Mouse (Mus musculus) midbrain, postnatal 0 days (tissue): ENCODE results near the gene Mars. TPM values are rescaled to one million over a fixed set of nuclear protein-coding genes. Genes with fewer than 3 reads are reported as not detected.

Experiments
- ATAC-seq: fragments of 200-750 bp; cut with Nextera tagmentation; 2 replicates; pipeline ENCODE4 v1.8.0; 2017; ENCODE audit warnings: moderate number of reproducible peaks, mild to moderate bottlenecking, moderate TSS enrichment, moderate library complexity; ENCODE audit not compliant: low FRiP score
- DNase-seq: peaks from one replicate; pipeline ENCODE4 v3.0.0-alpha.2; 2015; ENCODE audit warnings: low spot score
- H3K27ac ChIP-seq: fragments of 300-500 bp; sonication (generic); 2 replicates; pipeline ENCODE4 v1.5.1; 2014; ENCODE audit warnings: low read depth, mild to moderate bottlenecking, low read length, mixed read lengths
- H3K27me3 ChIP-seq: fragments of 300-500 bp; sonication (generic); 2 replicates; pipeline ENCODE4 v1.6.1; 2014; ENCODE audit warnings: low read length, control low read depth, mixed read lengths; ENCODE audit not compliant: insufficient read depth
- H3K36me3 ChIP-seq: fragments of 300-500 bp; sonication (generic); 2 replicates; pipeline ENCODE4 v1.6.1; 2014; ENCODE audit warnings: low read length, control low read depth, mixed read lengths; ENCODE audit not compliant: insufficient read depth
- H3K4me1 ChIP-seq: fragments of 300-500 bp; sonication (generic); 2 replicates; pipeline ENCODE4 v1.6.1; 2014; ENCODE audit warnings: mild to moderate bottlenecking, control low read depth, antibody characterized with exemption, low read length, mixed read lengths; ENCODE audit not compliant: insufficient read depth
- H3K4me2 ChIP-seq: fragments of 300-500 bp; sonication (generic); 2 replicates; pipeline ENCODE4 v1.6.1; 2014; ENCODE audit warnings: low read depth, mild to moderate bottlenecking, low read length, mixed read lengths; ENCODE audit not compliant: poor library complexity, severe bottlenecking
- H3K4me3 ChIP-seq: fragments of 300-500 bp; sonication (generic); 2 replicates; pipeline ENCODE4 v1.5.1; 2014; ENCODE audit warnings: low read depth, mild to moderate bottlenecking, low read length, moderate library complexity
- H3K9ac ChIP-seq: fragments of 300-500 bp; sonication (generic); replicated peaks from 2 replicates; pipeline ENCODE4 v1.6.1; 2014; ENCODE audit warnings: mild to moderate bottlenecking, low read length, moderate library complexity, mixed read lengths; ENCODE audit not compliant: poor library complexity, severe bottlenecking
- H3K9me3 ChIP-seq: fragments of 300-500 bp; sonication (generic); 2 replicates; pipeline ENCODE4 v1.6.1; 2016; ENCODE audit warnings: low read length, control low read depth
- CTCF ChIP-seq: IDR thresholded peaks from 2 replicates; pipeline ENCODE4 v1.5.1; 2016; ENCODE audit warnings: antibody characterized with exemption, mild to moderate bottlenecking
- WGBS: fragments of 180-500 bp; shearing (Covaris S2); extraction: QIAGEN DNeasy Blood & Tissue Kit; methylation state at CpG from one replicate; pipeline ENCODE4 v1.1.7; 2014; 5-methylcytosine and 5-hydroxymethylcytosine counted together
- polyA plus RNA-seq: library from polyadenylated mRNA; unstranded; fragments of >200 nt; fragmentation: Nextera tagmentation; extraction: Ambion mirVana; gene quantifications from 2 replicates; pipeline ENCODE4 v1.2.1, GENCODE M21; 2015
- total RNA-seq: library from RNA; depleted of rRNA; stranded (reverse); fragments of >200 nt; gene quantifications from 2 replicates; pipeline ENCODE4 v1.2.3, GENCODE M21; 2014; rRNA removed

The Mars gene
- total RNA-seq (62.6 and 84.3 TPM in 2 replicates), polyA plus RNA-seq (103 and 112 TPM in 2 replicates)

GRCm38 (mm10) chr10:127311476-127312355 is at the start of gene Mars:
Gene Mars, minus strand, starts transcription at chr10:127311786.
- peak within 1 kb of the TSS; percentile 57 for H3K4me2 ChIP-seq
- H3K9ac ChIP-seq: peak within 1 kb of the TSS; percentile 58
- peaks cover 19% of the 10 kb centered on the region for H3K36me3 ChIP-seq
- no peaks in the 10 kb centered on the region for H3K27me3 ChIP-seq
- no peak for TF ChIP-seq CTCF
- H3K27ac ChIP-seq: peak within 1 kb of the TSS; percentile 62
- under 1% methylated on average over 62 of the region's 65 CpGs for WGBS
- H3K4me1 ChIP-seq: no peaks in the 10 kb centered on the region
- H3K9me3 ChIP-seq: no peaks in the 10 kb centered on the region
- ATAC-seq (peak; percentile 96), DNase-seq (peak; percentile 98)
- peak within 1 kb of the TSS; percentile 59 for H3K4me3 ChIP-seq

DNA sequence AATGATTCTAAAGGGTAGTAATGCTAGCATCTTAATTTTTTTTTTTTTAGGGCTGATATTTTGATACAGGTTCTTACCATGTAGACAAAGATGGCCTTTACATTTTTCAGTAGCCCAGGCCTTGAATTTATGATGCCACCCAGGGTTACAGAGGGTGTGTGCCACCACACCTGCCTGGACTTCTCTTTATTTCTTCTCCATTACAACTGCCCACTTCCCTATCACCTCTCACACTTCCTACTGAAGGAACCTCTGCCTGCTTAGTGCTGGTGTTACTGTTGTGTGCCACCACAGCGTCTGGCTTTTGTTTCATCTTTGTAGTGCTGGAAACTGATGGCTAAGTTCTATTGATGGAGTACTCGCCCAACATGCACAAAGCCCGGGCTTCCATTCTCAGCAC is 49.1 kb upstream of the Mars start:
- Histone ChIP-seq H3K9me3 (no peaks in the 10 kb centered on the region), H3K4me2 (no peak overlapping the region), H3K36me3 (no peaks in the 10 kb centered on the region), H3K27me3 (no peaks in the 10 kb centered on the region), H3K27ac (no peak overlapping the region), H3K9ac (no peak overlapping the region), H3K4me1 (no peaks in the 10 kb centered on the region), H3K4me3 (no peak overlapping the region)
- ATAC-seq (no peak), DNase-seq (no peak)
- no peak for TF ChIP-seq CTCF
- WGBS: 88% methylated on average over 3 of the region's 3 CpGs

DNA sequence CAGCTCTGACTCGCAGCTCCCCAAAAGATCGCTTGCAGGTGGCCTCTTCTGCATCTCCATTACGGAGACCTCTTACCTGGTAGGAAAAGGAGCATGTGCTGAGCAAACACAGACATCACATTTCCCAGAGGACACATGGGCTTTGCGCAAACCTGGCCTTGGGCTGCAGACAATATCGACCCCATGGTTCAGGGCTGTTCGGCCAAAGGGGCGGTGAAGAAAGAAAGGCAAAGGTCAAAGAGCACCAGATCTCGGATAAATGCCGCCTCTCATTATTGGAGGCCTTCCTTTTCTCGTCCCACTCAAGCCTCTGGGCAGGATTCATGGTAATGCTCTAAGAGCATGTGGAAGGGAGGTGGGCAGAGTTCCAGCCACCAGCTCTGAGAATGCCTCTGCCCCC is 43.8 kb upstream of the Mars start:
- ATAC-seq: no peak
- H3K9me3 ChIP-seq: no peaks in the 10 kb centered on the region
- no peak for DNase-seq
- H3K4me2 ChIP-seq: no peak overlapping the region
- no peak overlapping the region for H3K4me3 ChIP-seq
- no peak overlapping the region for H3K27ac ChIP-seq
- peaks cover 4% of the 10 kb centered on the region; the same call in 1 of the 2 replicates for H3K4me1 ChIP-seq
- TF ChIP-seq CTCF: no peak
- 56% methylated on average over 10 of the region's 10 CpGs for WGBS
- no peaks in the 10 kb centered on the region for H3K27me3 ChIP-seq
- no peaks in the 10 kb centered on the region for H3K36me3 ChIP-seq
- H3K9ac ChIP-seq: no peak overlapping the region

DNA sequence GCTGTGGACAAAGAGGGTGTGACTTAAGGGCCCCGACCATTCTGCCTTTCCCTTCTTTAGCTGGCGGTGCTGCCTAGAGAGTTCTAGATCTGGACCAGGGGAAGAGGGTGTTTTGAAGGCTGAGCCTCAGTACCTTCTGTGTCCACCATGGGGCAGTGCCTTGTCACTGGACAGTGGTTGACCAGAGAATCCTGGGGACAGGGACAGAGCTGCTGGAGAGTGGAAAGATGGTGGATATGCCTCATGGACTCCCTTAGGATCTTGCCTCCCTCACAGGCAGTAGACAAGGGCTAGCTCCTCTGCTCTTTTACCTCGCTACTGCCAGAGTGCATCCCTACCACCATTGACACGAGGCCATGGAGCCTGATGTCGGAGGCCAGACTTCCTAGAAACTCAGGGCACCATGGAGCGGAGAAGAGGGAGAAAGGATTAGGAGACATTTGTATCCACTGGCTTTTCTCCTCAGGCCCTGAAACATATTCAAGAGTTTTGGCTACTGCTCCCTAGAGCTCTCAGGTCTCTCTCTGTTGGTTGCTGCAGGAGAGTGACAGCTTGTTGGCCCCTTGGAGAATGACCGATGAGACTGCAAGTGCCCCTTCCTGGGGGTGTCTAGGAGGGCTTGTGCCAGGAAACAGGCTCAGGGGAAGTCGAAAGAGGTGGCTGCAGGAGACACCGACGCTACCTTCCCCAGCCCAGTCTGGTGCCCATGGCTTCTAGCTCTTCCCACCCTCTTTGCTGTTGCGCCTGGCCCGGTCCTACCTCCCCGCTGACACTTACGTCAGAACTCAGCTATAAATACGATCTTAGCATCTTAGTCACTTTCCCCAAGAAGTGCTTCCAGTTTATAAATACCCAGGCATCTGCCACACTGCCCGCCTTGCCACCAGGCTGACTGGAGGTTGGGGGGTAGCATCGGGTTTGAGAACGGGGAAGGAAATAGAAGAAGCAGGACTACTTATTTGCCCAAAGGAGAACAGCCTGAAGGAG is 42.6 kb upstream of the Mars start, which contains the start of gene Inhbe:
Gene Inhbe, minus strand, starts transcription at position 503 of the 987 bp plus-strand sequence.
- H3K27ac ChIP-seq: no peak within 1 kb of the TSS
- H3K36me3 ChIP-seq: no peaks in the 10 kb centered on the region
- no peaks in the 10 kb centered on the region for H3K27me3 ChIP-seq
- WGBS: 89% methylated on average over 18 of the region's 18 CpGs
- H3K9me3 ChIP-seq: no peaks in the 10 kb centered on the region
- no peak within 1 kb of the TSS for H3K4me2 ChIP-seq
- no peak within 1 kb of the TSS for H3K4me3 ChIP-seq
- no peak within 1 kb of the TSS for H3K9ac ChIP-seq
- no peak for ATAC-seq
- H3K4me1 ChIP-seq: peaks cover 4% of the 10 kb centered on the region; the same call in 1 of the 2 replicates
- no peak for DNase-seq
- TF ChIP-seq CTCF: peak; percentile 52

DNA sequence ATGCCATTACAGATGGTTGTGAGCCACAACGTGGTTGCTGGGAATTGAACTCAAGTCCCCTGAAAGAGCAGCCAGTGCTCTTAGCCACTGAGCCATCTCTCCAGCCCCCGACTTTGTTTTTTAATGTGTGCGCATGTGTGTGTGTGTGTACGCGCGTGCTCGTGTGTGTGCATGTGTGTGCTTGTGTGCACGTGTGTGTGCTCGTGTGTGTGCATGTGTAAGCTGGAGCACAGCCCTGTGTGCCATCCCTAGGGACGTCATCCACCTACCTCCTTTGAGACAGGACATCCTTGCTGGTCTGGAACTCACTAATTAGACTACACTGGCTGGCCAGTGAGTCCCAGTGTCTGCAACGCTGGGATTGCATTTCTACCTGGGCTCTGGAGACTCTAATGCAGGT is 41.2 kb upstream of the Mars start:
- H3K4me2 ChIP-seq: no peak overlapping the region

More for the DNA sequence above, 41.2 kb upstream of the Mars start:
- 91% methylated on average over 11 of the region's 11 CpGs for WGBS
- no peak overlapping the region for H3K27ac ChIP-seq
- H3K9me3 ChIP-seq: no peaks in the 10 kb centered on the region
- H3K27me3 ChIP-seq: no peaks in the 10 kb centered on the region
- ATAC-seq (no peak), DNase-seq (no peak)
- H3K4me1 ChIP-seq: peaks cover 4% of the 10 kb centered on the region; the same call in 1 of the 2 replicates
- no peak overlapping the region for H3K4me3 ChIP-seq
- H3K36me3 ChIP-seq: no peaks in the 10 kb centered on the region
- TF ChIP-seq CTCF: no peak
- H3K9ac ChIP-seq: no peak overlapping the region
